Mouse (Mus musculus) lung, adult 2 months (tissue): ENCODE results near the gene Slc35b2.

Experiments used
- CTCF ChIP-seq: fragments of 200-500 bp; IDR thresholded peaks from 2 replicates; pipeline ENCODE4 v1.5.1; 2011; ENCODE audit warnings: mild to moderate bottlenecking, low read length, control low read depth; ENCODE audit not compliant: insufficient read depth
- POLR2A ChIP-seq: fragments of 200-500 bp; IDR thresholded peaks from 2 replicates; pipeline ENCODE4 v1.6.1; 2011; ENCODE audit warnings: low read depth, mild to moderate bottlenecking, control low read depth, low read length, borderline replicate concordance; ENCODE audit errors: extremely low read depth

- TF ChIP-seq CTCF (no peak), POLR2A (no peak)
Observed at GRCm38 (mm10) chr17:45549617-45550181, 14.0 kb upstream of the Slc35b2 start, which contains the start of gene Tmem151b.
